Mouse (Mus musculus): Measurements from ENCODE around the gene Mapk13. TPM values are rescaled to one million over a fixed set of nuclear protein-coding genes. Genes with fewer than 3 reads are reported as not detected.

The Mapk13 gene
- polyA plus RNA-seq, 1 experiment from 2014 or later = 0.52 TPM

- WGBS = 96% methylated on average over 13 of the region's 13 CpGs
- H3K4me2 ChIP-seq = no peak overlapping the region
- no peak overlapping the region for H3K9ac ChIP-seq
- H3K27ac ChIP-seq (replicated peaks) = no peak overlapping the region
- no peaks in the 10 kb centered on the region for H3K4me1 ChIP-seq (replicated peaks)
- peaks cover 99% of the 10 kb centered on the region for H3K36me3 ChIP-seq
- H3K4me3 ChIP-seq = no peak overlapping the region
- no peak for ATAC-seq (ENCODE audit: low read depth)
- no peaks in the 10 kb centered on the region for H3K9me3 ChIP-seq
- H3K27me3 ChIP-seq = no peaks in the 10 kb centered on the region
These were observed 54.1 kb downstream of the Mapk13 start for GRCm38 (mm10) chr17:28823004-28823745.

DNA sequence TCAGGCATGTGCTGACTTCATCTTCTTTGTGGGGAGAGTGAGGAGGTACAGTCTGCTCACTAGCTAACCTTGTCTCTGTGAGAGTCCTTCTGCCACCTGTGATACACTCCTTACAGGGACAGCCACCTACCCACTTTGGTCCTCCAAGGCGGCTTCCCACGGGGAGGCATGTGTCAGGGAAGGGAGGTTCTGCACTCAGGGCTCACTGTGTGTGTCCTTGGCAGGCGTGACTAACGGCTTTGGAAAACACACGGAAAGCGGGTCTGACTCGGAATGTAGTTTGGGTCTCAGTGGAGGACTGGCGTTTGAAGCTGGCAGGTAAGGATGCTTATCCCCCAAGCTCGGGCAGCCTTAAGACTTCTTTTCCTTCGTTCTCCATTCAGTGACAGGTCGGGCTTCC lies 54.7 kb downstream of the Mapk13 start:
- Histone ChIP-seq H3K4me1 (replicated peaks) (no peaks in the 10 kb centered on the region), H3K4me3 (no peak overlapping the region), H3K9ac (no peak overlapping the region), H3K9me3 (no peaks in the 10 kb centered on the region), H3K27me3 (no peaks in the 10 kb centered on the region), H3K4me2 (no peak overlapping the region), H3K36me3 (peaks cover 99% of the 10 kb centered on the region), H3K27ac (replicated peaks) (no peak overlapping the region)
- no peak for ATAC-seq (ENCODE audit: low read depth)
- WGBS = 79% methylated on average over 11 of the region's 11 CpGs

DNA sequence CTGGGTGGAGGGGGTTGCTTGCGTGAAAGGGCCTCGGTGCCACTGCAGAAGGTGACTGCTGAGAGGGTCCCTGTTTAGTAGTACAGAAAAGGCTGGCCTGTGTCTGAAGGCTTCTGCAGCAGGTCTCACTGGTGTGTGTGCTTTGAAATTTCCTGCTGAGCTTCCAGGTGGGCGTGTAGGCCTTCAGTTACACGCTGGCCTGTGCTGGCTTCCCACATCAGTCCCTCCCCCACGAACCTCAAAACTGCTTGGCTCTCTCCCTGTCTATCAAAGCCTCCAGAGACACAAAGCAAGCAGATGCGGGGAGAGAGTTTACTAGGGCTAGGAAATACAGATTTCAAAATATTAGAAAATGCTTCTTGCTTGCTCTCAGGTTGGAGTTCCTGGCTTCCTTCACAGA lies 55.8 kb downstream of the Mapk13 start:
- Histone ChIP-seq H3K9me3 (no peaks in the 10 kb centered on the region), H3K4me2 (no peak overlapping the region), H3K4me1 (replicated peaks) (no peaks in the 10 kb centered on the region), H3K36me3 (peaks cover 100% of the 10 kb centered on the region), H3K27me3 (no peaks in the 10 kb centered on the region), H3K9ac (no peak overlapping the region), H3K4me3 (no peak overlapping the region), H3K27ac (replicated peaks) (no peak overlapping the region)
- no peak for ATAC-seq (ENCODE audit: low read depth)
- 87% methylated on average over 6 of the region's 6 CpGs for WGBS

DNA sequence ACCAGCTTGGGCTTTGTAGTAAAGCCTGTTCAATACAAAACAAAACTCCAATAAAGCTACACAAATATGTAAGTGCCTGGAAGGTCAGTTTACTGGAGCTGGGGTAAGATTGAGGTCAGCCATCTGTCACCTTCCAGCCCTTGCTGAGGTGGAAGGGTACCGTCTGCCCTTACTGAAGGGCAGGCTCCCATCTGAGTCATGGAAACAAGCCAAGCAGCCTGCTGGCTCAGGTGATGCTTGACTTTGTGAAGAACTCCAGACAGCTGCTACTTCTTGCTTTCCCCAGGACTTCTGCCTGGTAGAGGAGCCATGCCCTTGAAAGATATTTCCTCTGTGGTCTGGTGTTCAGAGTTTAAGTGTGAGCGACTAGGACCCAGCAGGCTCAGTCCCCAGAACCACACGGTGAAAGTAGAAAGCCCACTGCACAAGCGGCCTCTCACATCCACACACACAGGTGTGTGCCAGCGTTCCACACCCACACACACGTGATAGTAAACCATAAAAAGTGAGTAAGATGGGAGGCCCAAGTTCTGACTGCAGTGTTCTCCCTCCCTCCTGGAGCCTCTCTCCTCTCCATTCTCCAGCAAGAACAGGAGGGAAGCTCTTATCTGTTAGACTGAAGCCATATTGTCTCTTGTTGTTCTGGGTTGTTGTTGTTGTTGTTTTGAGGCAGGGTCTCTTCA lies 56.4 kb downstream of the Mapk13 start:
- Histone ChIP-seq H3K4me3 (no peak overlapping the region), H3K27ac (replicated peaks) (no peak overlapping the region), H3K9me3 (no peaks in the 10 kb centered on the region), H3K4me1 (replicated peaks) (no peaks in the 10 kb centered on the region), H3K36me3 (peaks cover 100% of the 10 kb centered on the region), H3K4me2 (no peak overlapping the region), H3K9ac (no peak overlapping the region), H3K27me3 (no peaks in the 10 kb centered on the region)
- WGBS = 88% methylated on average over 6 of the region's 6 CpGs
- no peak for ATAC-seq (ENCODE audit: low read depth)

DNA sequence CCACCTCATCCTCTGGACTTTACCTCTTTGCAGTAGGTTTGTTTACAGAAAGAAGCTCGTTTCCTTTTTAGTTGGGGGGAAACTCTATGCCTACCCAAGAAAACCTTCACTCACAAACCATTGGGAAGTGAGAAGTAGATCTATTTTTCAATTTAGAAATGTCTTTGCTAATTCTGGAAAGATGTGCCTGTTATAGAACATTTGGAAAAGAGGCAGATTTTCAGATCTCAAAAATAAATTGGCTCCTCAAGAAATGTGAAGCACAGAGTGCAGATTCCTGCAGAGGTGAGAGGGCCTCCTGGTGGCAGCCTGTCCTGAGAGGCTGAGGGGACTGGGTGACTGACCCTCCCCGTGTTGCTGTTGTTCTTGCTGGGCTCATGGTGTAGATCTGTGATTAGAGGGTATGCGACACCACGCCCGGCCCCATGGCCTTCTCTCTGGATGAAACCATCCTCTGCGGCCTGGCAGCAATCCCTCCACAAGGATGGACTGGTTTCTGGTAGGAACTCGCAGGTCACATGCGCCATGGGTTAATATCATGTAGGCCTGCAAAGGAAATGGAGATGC lies 58.7 kb downstream of the Mapk13 start:
- WGBS = 92% methylated on average over 8 of the region's 8 CpGs
- H3K9me3 ChIP-seq = no peaks in the 10 kb centered on the region
- peaks cover 98% of the 10 kb centered on the region for H3K36me3 ChIP-seq
- no peaks in the 10 kb centered on the region for H3K27me3 ChIP-seq
- no peak overlapping the region for H3K9ac ChIP-seq
- ATAC-seq (ENCODE audit: low read depth) = no peak
- no peak overlapping the region for H3K4me2 ChIP-seq
- no peak overlapping the region for H3K27ac ChIP-seq (replicated peaks)
- H3K4me1 ChIP-seq (replicated peaks) = no peaks in the 10 kb centered on the region
- no peak overlapping the region for H3K4me3 ChIP-seq

- H3K27ac ChIP-seq (replicated peaks) = no peak overlapping the region
- no peaks in the 10 kb centered on the region for H3K9me3 ChIP-seq
- no peaks in the 10 kb centered on the region for H3K27me3 ChIP-seq
- H3K36me3 ChIP-seq = peaks cover 89% of the 10 kb centered on the region
- WGBS = 93% methylated on average over 14 of the region's 14 CpGs
- H3K4me2 ChIP-seq = no peak overlapping the region
- H3K9ac ChIP-seq = no peak overlapping the region
- H3K4me1 ChIP-seq (replicated peaks) = no peaks in the 10 kb centered on the region
- H3K4me3 ChIP-seq = no peak overlapping the region
- no peak for ATAC-seq (ENCODE audit: low read depth)
These were observed 60.0 kb downstream of the Mapk13 start for GRCm38 (mm10) chr17:28829120-28829519.

Other genes starting within 250 kb of the Mapk13 start
- gene Armc12, start 238.5 kb upstream of the Mapk13 start, polyA plus RNA-seq (2015; fragmentation: Nextera tagmentation; extraction: Ambion mirVana) = not detected in 2 replicates
- gene Clpsl2, start 219.9 kb upstream of the Mapk13 start, polyA plus RNA-seq (2015; fragmentation: Nextera tagmentation; extraction: Ambion mirVana) = not detected in 2 replicates
- not detected in 2 replicates for gene Clps, start 208.5 kb upstream of the Mapk13 start, polyA plus RNA-seq (2015; fragmentation: Nextera tagmentation; extraction: Ambion mirVana)
- gene Lhfpl5, start 193.7 kb upstream of the Mapk13 start, polyA plus RNA-seq (2015; fragmentation: Nextera tagmentation; extraction: Ambion mirVana) = 7.9 and 8.2 TPM in 2 replicates
- 91.2 and 106 TPM in 2 replicates for gene Srpk1, start 146.6 kb upstream of the Mapk13 start, polyA plus RNA-seq (2015; fragmentation: Nextera tagmentation; extraction: Ambion mirVana)
- gene Slc26a8, start 79.1 kb upstream of the Mapk13 start, polyA plus RNA-seq (2015; fragmentation: Nextera tagmentation; extraction: Ambion mirVana) = 0.94 and 1.2 TPM in 2 replicates
- gene Mapk14, start 78.0 kb upstream of the Mapk13 start, polyA plus RNA-seq (2015; fragmentation: Nextera tagmentation; extraction: Ambion mirVana) = 29.0 and 29.4 TPM in 2 replicates
- gene AC170998.1, start 43.2 kb upstream of the Mapk13 start, polyA plus RNA-seq (2015; fragmentation: Nextera tagmentation; extraction: Ambion mirVana) = 1.7 and 1.8 TPM in 2 replicates
- gene Brpf3, start 31.8 kb downstream of the Mapk13 start, polyA plus RNA-seq (2015; fragmentation: Nextera tagmentation; extraction: Ambion mirVana) = 7.1 and 7.8 TPM in 2 replicates
- not detected in 2 replicates for gene Pnpla1, start 89.1 kb downstream of the Mapk13 start, polyA plus RNA-seq (2015; fragmentation: Nextera tagmentation; extraction: Ambion mirVana)
- gene 4930539E08Rik, start 146.0 kb downstream of the Mapk13 start, polyA plus RNA-seq (2015; fragmentation: Nextera tagmentation; extraction: Ambion mirVana) = 0.25 and 0.29 TPM in 2 replicates
- gene Pxt1, start 174.5 kb downstream of the Mapk13 start, polyA plus RNA-seq (2015; fragmentation: Nextera tagmentation; extraction: Ambion mirVana) = not detected in 2 replicates
- gene Kctd20, start 182.7 kb downstream of the Mapk13 start, polyA plus RNA-seq (2015; fragmentation: Nextera tagmentation; extraction: Ambion mirVana) = 92.2 and 96.8 TPM in 2 replicates
- 113 and 116 TPM in 2 replicates for gene Stk38, start 238.7 kb downstream of the Mapk13 start, polyA plus RNA-seq (2015; fragmentation: Nextera tagmentation; extraction: Ambion mirVana)

Measured in neural tube, embryonic 13.5 days (tissue).